In genomic region chr15:96487066-96487698, GRCm38 (mm10) we compare ENCODE assay signal across 15 mouse cellular contexts. TPM values are rescaled to one million over a fixed set of nuclear protein-coding genes. Genes with fewer than 3 reads are reported as not detected.
DNase-seq lines count a peak whose midpoint lies in the region; ATAC-seq and TF ChIP-seq lines count a peak whose summit lies in the region.
"Had no signal": no experiment of that assay in that cellular context is flagged by ENCODE, and none has a peak within 500 bp of the region (broad histone marks: within the 10 kb centered on the region; RNA-seq: fewer than 3 reads in every experiment).

No protein-coding gene starts in this region.

- TF ChIP-seq CTCF in forebrain, postnatal 0 days (IDR thresholded peaks at IDR 0.05; ENCODE audit: low read depth), result no peak
- TF ChIP-seq CTCF in lung, embryonic 14.5 days (IDR thresholded peaks at IDR 0.05; ENCODE audit: low read depth), result no peak
- TF ChIP-seq CTCF in lung, adult 2 months (IDR thresholded peaks at IDR 0.05; ENCODE audit: insufficient read depth, low read length), result no peak

- H3K4me2 ChIP-seq in forebrain, postnatal 0 days (ENCODE audit: low read depth), result no peak overlapping the region
- no peak overlapping the region for H3K4me2 ChIP-seq in forebrain, embryonic 11.5 days (ENCODE audit: low read depth, low read length, severe bottlenecking)
- H3K4me2 ChIP-seq in lung, embryonic 14.5 days, result no peak overlapping the region
- no peak overlapping the region for H3K4me2 ChIP-seq in liver, embryonic 12.5 days
- H3K4me2 ChIP-seq: forebrain, embryonic 15.5 days; stomach, embryonic 15.5 days had no signal

- ATAC-seq in forebrain, postnatal 0 days, result peak; percentile 16; the same call in 1 of the 2 replicates
- ATAC-seq in forebrain, embryonic 11.5 days (replicated peaks; ENCODE audit: low FRiP score), result no peak
- 0 out of 2 replicates have a peak, but pooled peaks have one; percentile 5 for ATAC-seq in lung, embryonic 14.5 days (ENCODE audit: insufficient read depth)
- ATAC-seq in liver, embryonic 12.5 days, result peak; percentile 46; the same call in 1 of the 2 replicates
- ATAC-seq: forebrain, embryonic 15.5 days had no signal

- no peak overlapping the region for H3K4me3 ChIP-seq in forebrain, postnatal 0 days (ENCODE audit: low read depth, low read length)
- no peak overlapping the region for H3K4me3 ChIP-seq in forebrain, embryonic 11.5 days (ENCODE audit: low read depth, low read length)
- no peak overlapping the region for H3K4me3 ChIP-seq in lung, embryonic 14.5 days (ENCODE audit: low read depth, low read length)
- no peak overlapping the region for H3K4me3 ChIP-seq in lung, adult 2 months (replicated peaks; ENCODE audit: extremely low read depth, low read depth, low read length)
- no peak overlapping the region for H3K4me3 ChIP-seq in liver, embryonic 12.5 days
- H3K4me3 ChIP-seq: forebrain, embryonic 15.5 days; left cerebral cortex, adult 2 months; midbrain, embryonic 10.5 days; stomach, embryonic 15.5 days had no signal

- H3K9me3 ChIP-seq in forebrain, postnatal 0 days (ENCODE audit: low read length), result no peaks in the 10 kb centered on the region
- no peaks in the 10 kb centered on the region for H3K9me3 ChIP-seq in forebrain, embryonic 11.5 days (ENCODE audit: control insufficient read depth, low read length)
- no peaks in the 10 kb centered on the region for H3K9me3 ChIP-seq in lung, embryonic 14.5 days (ENCODE audit: low read depth, low read length)
- H3K9me3 ChIP-seq in liver, embryonic 12.5 days (replicated peaks), result no peaks in the 10 kb centered on the region
- H3K9me3 ChIP-seq: forebrain, embryonic 15.5 days; midbrain, embryonic 10.5 days; stomach, embryonic 15.5 days had no signal

- no peaks in the 10 kb centered on the region for H3K36me3 ChIP-seq in forebrain, postnatal 0 days (ENCODE audit: insufficient read depth)
- no peaks in the 10 kb centered on the region for H3K36me3 ChIP-seq in forebrain, embryonic 11.5 days (ENCODE audit: control insufficient read depth, insufficient read depth, low read length)
- no peaks in the 10 kb centered on the region for H3K36me3 ChIP-seq in lung, embryonic 14.5 days (ENCODE audit: insufficient read depth)
- H3K36me3 ChIP-seq in liver, embryonic 12.5 days, result no peaks in the 10 kb centered on the region
- H3K36me3 ChIP-seq: forebrain, embryonic 15.5 days; midbrain, embryonic 10.5 days; stomach, embryonic 15.5 days had no signal

- H3K9ac ChIP-seq in forebrain, postnatal 0 days, result no peak overlapping the region
- no peak overlapping the region for H3K9ac ChIP-seq in forebrain, embryonic 11.5 days (ENCODE audit: low read length)
- H3K9ac ChIP-seq in lung, embryonic 14.5 days, result no peak overlapping the region
- H3K9ac ChIP-seq in liver, embryonic 12.5 days, result no peak overlapping the region
- H3K9ac ChIP-seq: forebrain, embryonic 15.5 days; stomach, embryonic 15.5 days had no signal

- H3K27me3 ChIP-seq in forebrain, postnatal 0 days (ENCODE audit: insufficient read depth, low read length), result no peaks in the 10 kb centered on the region
- H3K27me3 ChIP-seq in forebrain, embryonic 11.5 days (ENCODE audit: control insufficient read depth, insufficient read depth, low read length), result no peaks in the 10 kb centered on the region
- no peaks in the 10 kb centered on the region for H3K27me3 ChIP-seq in lung, embryonic 14.5 days (ENCODE audit: insufficient read depth, low read length)
- no peaks in the 10 kb centered on the region for H3K27me3 ChIP-seq in liver, embryonic 12.5 days (replicated peaks)
- H3K27me3 ChIP-seq: forebrain, embryonic 15.5 days; stomach, embryonic 15.5 days had no signal

- 50% methylated on average over 12 of the region's 12 CpGs for WGBS in forebrain, postnatal 0 days
- WGBS in forebrain, embryonic 11.5 days, result 66% methylated on average over 12 of the region's 12 CpGs
- 45% methylated on average over 12 of the region's 12 CpGs for WGBS in lung, embryonic 14.5 days
- WGBS in lung, adult 2 months, result 62% methylated on average over 12 of the region's 12 CpGs
- 60% methylated on average over 12 of the region's 12 CpGs for WGBS in liver, embryonic 12.5 days (ENCODE audit: insufficient replicate concordance)

- H3K4me1 ChIP-seq in forebrain, postnatal 0 days (ENCODE audit: insufficient read depth), result peaks cover 14% of the 10 kb centered on the region
- no peaks in the 10 kb centered on the region for H3K4me1 ChIP-seq in forebrain, embryonic 11.5 days (replicated peaks; ENCODE audit: control insufficient read depth, insufficient read depth, low read length)
- H3K4me1 ChIP-seq in lung, embryonic 14.5 days (ENCODE audit: insufficient read depth), result 0 out of 2 replicates have a peak, but pooled peaks cover 3% of the 10 kb centered on the region
- no peaks in the 10 kb centered on the region; the same call in 1 of the 2 replicates for H3K4me1 ChIP-seq in lung, adult 2 months (ENCODE audit: control insufficient read depth, insufficient read depth, low read length)
- peaks cover 17% of the 10 kb centered on the region for H3K4me1 ChIP-seq in liver, embryonic 12.5 days

- peak; percentile 26 for DNase-seq in forebrain, postnatal 0 days
- DNase-seq in forebrain, embryonic 11.5 days (ENCODE audit: low spot score), result no peak
- DNase-seq in lung, embryonic 14.5 days, result peak; percentile 51
- DNase-seq in lung, adult 2 months, result no peak
- peak; percentile 63 for DNase-seq in ZHBTc4 (ENCODE audit: low read depth, low spot score)
- DNase-seq in right cerebral cortex, postnatal 25 days, result no peak
- no peak for DNase-seq in urinary bladder, adult 18-20 months (ENCODE audit: low spot score in 2 of 2)
- DNase-seq: cerebellum, adult 11 months; cerebellum, postnatal 36 days; lung, adult 18-20 months had no signal

- TF ChIP-seq POLR2A in lung, adult 2 months (IDR thresholded peaks at IDR 0.05; ENCODE audit: borderline replicate concordance, extremely low read depth, low read depth, low read length), result no peak

- H3K27ac ChIP-seq in forebrain, postnatal 0 days (ENCODE audit: low read depth, low read length), result no peak overlapping the region
- H3K27ac ChIP-seq in forebrain, embryonic 11.5 days (ENCODE audit: low read depth, low read length), result no peak overlapping the region
- H3K27ac ChIP-seq in lung, embryonic 14.5 days (ENCODE audit: low read depth), result no peak overlapping the region
- H3K27ac ChIP-seq in liver, embryonic 12.5 days, result no peak overlapping the region
- H3K27ac ChIP-seq: forebrain, embryonic 15.5 days; left cerebral cortex, adult 2 months; midbrain, embryonic 10.5 days; stomach, embryonic 15.5 days had no signal

RNA-seq across cellular contexts. Expression of gene Scaf11, which starts 26.5 kb away (rescaled TPM):
- total RNA-seq in forebrain, postnatal 0 days (2014; rRNA removed), result 30.5 and 40.1 TPM in 2 replicates
- 30.5 and 37.6 TPM in 2 replicates for polyA plus RNA-seq in forebrain, postnatal 0 days (2015; fragmentation: Nextera tagmentation; extraction: Ambion mirVana)
- 105 and 113 TPM in 2 replicates for polyA plus RNA-seq in forebrain, embryonic 11.5 days (2014; fragmentation: Nextera tagmentation; extraction: Ambion mirVana)
- 112 and 116 TPM in 2 replicates for polyA plus RNA-seq in lung, embryonic 14.5 days (2014; fragmentation: Nextera tagmentation; extraction: Ambion mirVana)
- 21.3 and 24.6 TPM in 2 replicates for polyA plus RNA-seq in lung, adult 2 months (2012; rRNA removed)
- polyA plus RNA-seq in liver, embryonic 12.5 days (2016; fragmentation: Nextera tagmentation; extraction: Ambion mirVana), result 68.8 and 73.0 TPM in 2 replicates

Comparison
In these comparisons a context has a peak if more than half of its experiments do, and no peak if none do; other contexts are left out.
1. DNase-seq: peak in forebrain, postnatal 0 days (single experiment), lung, embryonic 14.5 days (single experiment) and ZHBTc4 (single experiment); none in forebrain, embryonic 11.5 days (single experiment), lung, adult 2 months (single experiment), right cerebral cortex, postnatal 25 days (single experiment) and urinary bladder, adult 18-20 months (0 of 2).